Mouse (Mus musculus) liver, embryonic 11.5 days (tissue): Measurements from ENCODE around the gene Kndc1. TPM values are rescaled to one million over a fixed set of nuclear protein-coding genes. Genes with fewer than 3 reads are reported as not detected.

Experiments used
- ATAC-seq: fragments of 200-750 bp; cut with Nextera tagmentation; replicated peaks from 2 replicates; pipeline ENCODE4 v1.8.0; 2017; ENCODE audit warnings: moderate number of reproducible peaks, mild to moderate bottlenecking, moderate TSS enrichment, moderate library complexity; ENCODE audit not compliant: low FRiP score
- DNase-seq: peaks from one replicate; pipeline ENCODE4 v3.0.0-alpha.2; 2017; ENCODE audit warnings: low spot score
- H3K27ac ChIP-seq: fragments of 300-500 bp; sonication (generic); 2 replicates; pipeline ENCODE4 v1.5.1; 2014; ENCODE audit warnings: mild to moderate bottlenecking, low read depth, low read length, control low read depth
- H3K27me3 ChIP-seq: fragments of 300-500 bp; sonication (generic); replicated peaks from 2 replicates; pipeline ENCODE4 v1.6.1; 2014; ENCODE audit warnings: low read length, mixed read lengths; ENCODE audit not compliant: control insufficient read depth, insufficient read depth
- H3K36me3 ChIP-seq: fragments of 300-500 bp; sonication (generic); 2 replicates; pipeline ENCODE4 v1.6.1; 2014; ENCODE audit warnings: mild to moderate bottlenecking, low read length, moderate library complexity, mixed read lengths; ENCODE audit not compliant: control insufficient read depth, insufficient read depth
- H3K4me1 ChIP-seq: fragments of 300-500 bp; sonication (generic); replicated peaks from 2 replicates; pipeline ENCODE4 v1.6.1; 2014; ENCODE audit warnings: low read length, mixed read lengths; ENCODE audit not compliant: control insufficient read depth, insufficient read depth
- H3K4me2 ChIP-seq: fragments of 300-500 bp; sonication (generic); 2 replicates; pipeline ENCODE4 v1.6.1; 2014; ENCODE audit warnings: mild to moderate bottlenecking, control low read depth, moderate library complexity
- H3K4me3 ChIP-seq: fragments of 300-500 bp; sonication (generic); 2 replicates; pipeline ENCODE4 v1.5.1; 2014; ENCODE audit warnings: low read depth, low read length, control low read depth
- H3K9ac ChIP-seq: fragments of 300-500 bp; sonication (generic); 2 replicates; pipeline ENCODE4 v1.6.1; 2014; ENCODE audit warnings: low read depth, low read length, control low read depth
- H3K9me3 ChIP-seq: fragments of 300-500 bp; sonication (generic); 2 replicates; pipeline ENCODE4 v1.6.1; 2016; ENCODE audit warnings: low read length, inconsistent platforms, mixed read lengths; ENCODE audit not compliant: control insufficient read depth
- WGBS: fragments of 180-500 bp; shearing (Covaris S2); extraction: QIAGEN DNeasy Blood & Tissue Kit; methylation state at CpG from one replicate; pipeline ENCODE4 v1.1.7; 2014; 5-methylcytosine and 5-hydroxymethylcytosine counted together
- polyA plus RNA-seq: library from polyadenylated mRNA; unstranded; fragments of >200 nt; fragmentation: Nextera tagmentation; extraction: Ambion mirVana; gene quantifications from 2 replicates; pipeline ENCODE4 v1.2.1, GENCODE M21; 2014

Gene Kndc1
- polyA plus RNA-seq, 1 experiment from 2014 or later, result not detected

DNA sequence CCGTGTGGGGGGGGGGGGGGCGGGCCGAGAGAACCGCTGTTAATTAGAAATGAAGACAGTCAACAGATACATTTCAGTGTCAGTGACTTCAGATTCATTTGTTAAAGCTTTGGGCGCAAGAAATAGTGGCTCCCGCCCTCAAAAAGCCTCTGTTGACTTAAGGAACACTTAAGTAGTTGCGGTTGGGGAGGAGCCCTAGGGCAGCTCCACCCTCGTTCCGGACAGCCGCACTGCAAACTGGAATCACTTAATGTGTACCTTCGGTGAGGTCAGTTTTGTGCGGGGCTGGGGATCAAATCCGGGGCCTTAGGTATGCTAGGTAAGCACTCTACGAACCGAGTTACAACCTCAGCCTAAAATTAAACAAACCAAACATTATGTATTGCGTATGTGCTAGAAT lies 56.6 kb downstream of the Kndc1 start:
- Histone ChIP-seq H3K4me2 (peak overlapping the region; percentile 95), H3K9me3 (no peaks in the 10 kb centered on the region), H3K36me3 (no peaks in the 10 kb centered on the region), H3K9ac (peak overlapping the region; percentile 61), H3K4me3 (peak overlapping the region; percentile 64), H3K4me1 (no peaks in the 10 kb centered on the region), H3K27me3 (peaks cover 23% of the 10 kb centered on the region), H3K27ac (peak overlapping the region; percentile 52)
- DNase-seq (no peak), ATAC-seq (peak; percentile 46; the same call in 1 of the 2 replicates)
- 4% methylated on average over 16 of the region's 16 CpGs for WGBS

GRCm38 (mm10) chr7:139951991-139952633 lies 57.6 kb downstream of the Kndc1 start:
- DNase-seq (no peak), ATAC-seq (no peak)
- WGBS, result 66% methylated on average over 6 of the region's 6 CpGs
- Histone ChIP-seq H3K27ac (no peak overlapping the region), H3K4me1 (no peaks in the 10 kb centered on the region), H3K4me2 (no peak overlapping the region; the same call in 1 of the 2 replicates), H3K36me3 (no peaks in the 10 kb centered on the region), H3K9ac (no peak overlapping the region), H3K9me3 (no peaks in the 10 kb centered on the region), H3K4me3 (no peak overlapping the region), H3K27me3 (peaks cover 18% of the 10 kb centered on the region)

GRCm38 (mm10) chr7:139955505-139955904 lies 61.0 kb downstream of the Kndc1 start:
- no peaks in the 10 kb centered on the region for H3K9me3 ChIP-seq
- WGBS, result 70% methylated on average over 4 of the region's 4 CpGs
- no peak overlapping the region for H3K9ac ChIP-seq
- H3K4me1 ChIP-seq, result no peaks in the 10 kb centered on the region; the same call in 1 of the 2 replicates
- DNase-seq, result no peak
- H3K4me3 ChIP-seq, result no peak overlapping the region
- H3K4me2 ChIP-seq, result no peak overlapping the region
- peaks cover 13% of the 10 kb centered on the region for H3K27me3 ChIP-seq
- ATAC-seq, result peak; percentile 44; the same call in 1 of the 2 replicates
- H3K27ac ChIP-seq, result no peak overlapping the region
- H3K36me3 ChIP-seq, result no peaks in the 10 kb centered on the region

DNA sequence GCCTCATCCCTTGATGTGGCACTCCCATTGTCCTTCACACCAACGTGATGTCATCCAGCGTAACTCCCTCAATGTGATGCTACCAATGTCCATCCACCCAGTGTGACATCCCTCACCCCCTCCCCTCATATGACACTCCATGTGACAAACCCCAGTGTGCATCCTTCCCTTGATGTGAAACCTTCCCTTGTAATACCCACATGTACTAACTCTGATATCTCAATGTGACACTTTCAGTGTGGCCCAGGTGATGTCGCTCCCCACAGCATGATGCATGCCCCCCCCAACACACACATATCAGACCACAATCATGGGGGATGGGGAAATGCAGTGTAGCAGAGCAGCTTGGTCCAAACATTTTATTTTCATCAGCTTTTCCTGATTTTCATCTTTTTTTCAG lies 62.2 kb downstream of the Kndc1 start:
- no peak overlapping the region for H3K4me3 ChIP-seq
- H3K27ac ChIP-seq, result no peak overlapping the region
- H3K27me3 ChIP-seq, result peaks cover 13% of the 10 kb centered on the region
- H3K4me2 ChIP-seq, result no peak overlapping the region
- H3K9me3 ChIP-seq, result no peaks in the 10 kb centered on the region
- 69% methylated on average over 3 of the region's 3 CpGs for WGBS
- no peak overlapping the region for H3K9ac ChIP-seq
- DNase-seq, result no peak
- H3K36me3 ChIP-seq, result no peaks in the 10 kb centered on the region
- no peaks in the 10 kb centered on the region; the same call in 1 of the 2 replicates for H3K4me1 ChIP-seq
- ATAC-seq, result no peak

DNA sequence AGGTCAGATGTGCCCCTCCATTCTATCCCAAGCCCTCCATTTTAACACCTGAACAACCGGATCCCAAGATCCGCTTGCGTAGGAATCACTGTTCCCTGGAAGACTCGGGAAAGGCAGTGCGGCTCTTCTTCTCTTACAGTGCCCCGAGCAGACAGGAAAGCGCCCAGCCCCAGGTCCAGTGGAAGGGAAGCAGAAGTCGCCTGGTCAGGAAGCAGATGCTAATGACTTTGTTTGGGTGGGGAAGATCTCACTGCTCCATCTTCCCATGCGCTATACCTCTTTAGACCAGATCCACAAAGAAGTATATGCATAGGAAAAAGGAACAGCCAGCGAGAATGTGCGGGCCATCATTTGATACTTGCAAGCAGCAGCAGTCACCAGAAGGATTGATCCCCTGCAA lies 62.9 kb downstream of the Kndc1 start:
- 32% methylated on average over 11 of the region's 11 CpGs for whole genome bisulfite sequencing
- Histone ChIP-seq H3K4me2 (no peak overlapping the region), H3K27ac (no peak overlapping the region), H3K4me1 (no peaks in the 10 kb centered on the region; the same call in 1 of the 2 replicates), H3K27me3 (peaks cover 13% of the 10 kb centered on the region), H3K9ac (no peak overlapping the region), H3K36me3 (no peaks in the 10 kb centered on the region), H3K9me3 (no peaks in the 10 kb centered on the region), H3K4me3 (no peak overlapping the region)
- no peak for DNase-seq
- ATAC-seq, result no peak

DNA sequence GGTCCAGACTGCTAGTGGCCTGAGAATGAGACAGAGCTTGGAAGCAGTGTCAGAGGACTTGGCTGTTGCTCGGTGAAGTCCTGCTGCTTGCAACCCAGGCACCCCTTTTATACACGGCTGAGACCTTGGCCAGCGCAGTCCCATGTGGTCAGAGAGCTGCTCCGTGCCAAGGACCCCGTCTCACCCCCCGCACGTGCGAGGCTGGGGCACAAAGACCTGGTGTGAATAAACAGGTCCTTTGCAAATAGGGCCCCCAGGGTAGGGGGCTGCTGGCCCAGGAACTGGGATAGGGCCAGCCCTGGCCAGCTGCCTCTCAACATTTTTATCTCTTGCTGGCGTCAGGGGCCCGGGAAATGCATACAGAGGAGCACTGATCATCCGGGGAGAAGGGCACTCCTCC lies 63.5 kb downstream of the Kndc1 start:
- Histone ChIP-seq H3K4me1 (no peaks in the 10 kb centered on the region; the same call in 1 of the 2 replicates), H3K36me3 (no peaks in the 10 kb centered on the region), H3K9me3 (no peaks in the 10 kb centered on the region), H3K4me3 (no peak overlapping the region), H3K4me2 (no peak overlapping the region), H3K27me3 (peaks cover 13% of the 10 kb centered on the region), H3K9ac (no peak overlapping the region), H3K27ac (no peak overlapping the region)
- WGBS, result 30% methylated on average over 11 of the region's 11 CpGs
- no peak for ATAC-seq
- DNase-seq, result no peak

DNA sequence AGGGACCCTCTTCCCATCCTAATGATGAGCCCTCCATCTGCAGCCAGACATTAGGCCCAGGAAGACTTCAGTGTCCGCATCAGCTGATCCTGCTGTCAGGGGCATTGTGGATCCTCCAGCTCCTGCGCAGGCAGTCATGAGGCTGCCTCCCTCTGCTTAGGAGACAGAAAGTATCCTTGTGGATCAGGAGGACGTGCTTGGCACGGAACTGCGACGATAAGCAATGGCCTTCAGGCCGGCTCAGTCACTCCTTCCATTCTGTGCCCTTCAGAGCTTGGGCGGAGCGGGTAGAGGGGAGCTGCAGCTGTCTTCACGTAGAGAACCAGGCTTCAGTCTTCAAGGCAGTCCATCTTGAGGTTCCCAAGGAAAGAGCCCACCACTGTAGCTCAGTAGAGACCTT lies 66.6 kb downstream of the Kndc1 start:
- H3K9me3 ChIP-seq, result no peaks in the 10 kb centered on the region
- H3K27me3 ChIP-seq, result peaks cover 11% of the 10 kb centered on the region
- H3K4me1 ChIP-seq, result no peaks in the 10 kb centered on the region; the same call in 1 of the 2 replicates
- ATAC-seq (no peak), DNase-seq (no peak)
- WGBS, result 78% methylated on average over 10 of the region's 10 CpGs
- no peak overlapping the region for H3K9ac ChIP-seq
- H3K4me3 ChIP-seq, result no peak overlapping the region
- H3K27ac ChIP-seq, result no peak overlapping the region
- no peak overlapping the region for H3K4me2 ChIP-seq
- no peaks in the 10 kb centered on the region for H3K36me3 ChIP-seq

GRCm38 (mm10) chr7:139963814-139964213 lies 69.3 kb downstream of the Kndc1 start:
- no peaks in the 10 kb centered on the region for H3K27me3 ChIP-seq
- no peaks in the 10 kb centered on the region for H3K4me1 ChIP-seq
- DNase-seq, result no peak
- no peaks in the 10 kb centered on the region for H3K36me3 ChIP-seq
- no peak for ATAC-seq
- no peak overlapping the region for H3K9ac ChIP-seq
- H3K4me3 ChIP-seq, result no peak overlapping the region
- 62% methylated on average over 4 of the region's 4 CpGs for WGBS
- no peak overlapping the region for H3K27ac ChIP-seq
- H3K4me2 ChIP-seq, result no peak overlapping the region
- no peaks in the 10 kb centered on the region for H3K9me3 ChIP-seq

DNA sequence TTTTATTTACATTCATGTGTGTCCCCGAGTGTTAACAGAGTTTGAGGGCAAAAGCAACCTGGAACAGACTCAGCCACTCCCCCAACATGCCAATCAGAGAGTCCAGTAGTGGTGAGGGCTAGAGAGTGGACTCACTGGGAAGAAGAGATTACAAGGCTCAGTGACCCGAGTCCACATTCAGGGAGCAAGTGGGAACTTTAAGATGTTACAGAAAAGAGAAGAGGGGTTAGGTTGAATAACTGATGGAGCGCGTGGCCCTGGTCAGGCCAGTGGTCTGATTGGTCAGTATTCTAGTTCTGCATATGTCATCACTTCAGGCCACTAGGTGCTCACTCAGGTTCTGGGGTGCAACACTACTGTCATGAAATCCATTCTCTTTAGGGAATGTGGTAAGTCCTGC lies 72.7 kb downstream of the Kndc1 start:
- WGBS, result 35% methylated on average over 4 of the region's 4 CpGs
- Histone ChIP-seq H3K27ac (no peak overlapping the region), H3K4me1 (no peaks in the 10 kb centered on the region), H3K27me3 (no peaks in the 10 kb centered on the region), H3K4me2 (no peak overlapping the region), H3K36me3 (no peaks in the 10 kb centered on the region), H3K9ac (no peak overlapping the region), H3K9me3 (no peaks in the 10 kb centered on the region), H3K4me3 (no peak overlapping the region)
- ATAC-seq (no peak), DNase-seq (no peak)
